Mouse (Mus musculus) adrenal gland, postnatal 14 days (tissue): ENCODE results near the gene Ptn. TPM values are rescaled to one million over a fixed set of nuclear protein-coding genes. Genes with fewer than 3 reads are reported as not detected.

Experiments used
- microRNA-seq, 2 experiments: library from miRNA; unstranded; fragments of <30 nt; microRNA quantifications; one replicate each; pipeline ENCODE4 v1.2.0; 2021
- total RNA-seq: library from RNA; stranded (reverse); gene quantifications from 2 replicates; pipeline ENCODE4 v1.2.3, GENCODE M21; 2021

Ptn gene
- total RNA-seq, 1 experiment from 2014 or later, result 58.7 TPM

Small RNA genes within 50 kb of the gene (microRNA-seq; reads per million reads assigned to microRNA genes)
- 0 reads per million in 2 experiments for gene Gm25111
